Mouse (Mus musculus): ENCODE data around the gene Calca. TPM values are rescaled to one million over a fixed set of nuclear protein-coding genes. Genes with fewer than 3 reads are reported as not detected.

Calca gene
- polyA plus RNA-seq, 1 experiment from 2014 or later = 11.6 TPM

Other genes starting within 250 kb of the Calca start
- gene Pde3b, start 221.1 kb downstream of the Calca start, polyA plus RNA-seq (2015; fragmentation: Nextera tagmentation; extraction: Ambion mirVana) = 4.1 and 4.4 TPM in 2 replicates
- gene Cyp2r1, start 73.4 kb downstream of the Calca start, polyA plus RNA-seq (2015; fragmentation: Nextera tagmentation; extraction: Ambion mirVana) = 1.1 and 1.6 TPM in 2 replicates
- gene Calcb, start 82.3 kb upstream of the Calca start, polyA plus RNA-seq (2015; fragmentation: Nextera tagmentation; extraction: Ambion mirVana) = 1.4 and 1.7 TPM in 2 replicates
- gene Insc, start 107.3 kb upstream of the Calca start, polyA plus RNA-seq (2015; fragmentation: Nextera tagmentation; extraction: Ambion mirVana) = 3.4 and 4.0 TPM in 2 replicates